Mouse (Mus musculus) bone marrow macrophage, adult 2 months (primary cell): ENCODE results near the gene Cacna2d3.

Experiments
- CTCF ChIP-seq: IDR thresholded peaks from 2 replicates; pipeline ENCODE4 v1.5.1; 2012; ENCODE audit warnings: low read depth, mild to moderate bottlenecking, low read length, moderate library complexity
- POLR2A ChIP-seq: IDR thresholded peaks from 2 replicates; pipeline ENCODE4 v1.6.1; 2012; ENCODE audit warnings: mild to moderate bottlenecking, low read depth, low read length, borderline replicate concordance

DNA sequence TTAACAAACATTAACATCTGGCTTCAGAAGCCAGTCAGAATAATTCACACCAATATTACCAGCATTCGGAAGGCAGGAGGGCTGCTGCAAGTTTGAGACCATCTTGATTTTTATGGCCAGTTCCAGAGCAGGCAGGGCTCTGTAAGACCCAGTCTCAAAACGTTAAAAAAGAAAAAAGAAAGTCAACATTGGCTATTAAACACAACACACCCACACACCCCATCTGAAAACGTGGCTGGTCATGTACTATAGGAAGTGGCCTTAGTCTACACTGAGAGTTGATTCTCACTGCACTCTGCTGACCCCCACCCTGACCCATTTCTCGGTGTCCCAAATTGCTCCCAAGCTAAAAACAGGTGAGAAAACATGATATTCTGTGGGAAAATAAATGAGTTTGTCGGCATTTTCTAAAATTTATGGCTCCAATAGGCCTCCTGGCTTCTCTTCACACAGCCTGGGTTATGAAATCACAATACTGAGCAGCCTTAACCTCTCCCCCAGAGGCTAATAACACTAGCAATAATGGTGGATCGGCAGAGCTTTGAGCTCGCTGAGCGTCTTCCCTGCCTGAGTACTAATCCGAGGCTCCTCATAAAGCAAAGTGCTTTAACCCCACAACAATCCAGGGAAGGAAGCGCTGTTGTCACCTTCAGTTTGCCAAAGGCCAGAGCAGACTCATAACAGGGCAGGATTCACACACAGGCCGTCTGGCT, 160.4 kb downstream of the Cacna2d3 start:
- TF ChIP-seq CTCF (no peak), POLR2A (no peak)
